Mouse (Mus musculus) heart, embryonic 11.5 days (tissue): Measurements from ENCODE around the gene Slc7a11. TPM values are rescaled to one million over a fixed set of nuclear protein-coding genes. Genes with fewer than 3 reads are reported as not detected.
A peak's percentile ranks its signal among the peaks of the same experiment; 100 is the strongest.
"Not testable (repeated sequence)": the region's sequence is repeated elsewhere in the genome, so short reads cannot be mapped to it uniquely, and the experiment has no call there.

Source experiments
- ATAC-seq: fragments of 200-750 bp; cut with Nextera tagmentation; replicated peaks from 2 replicates; pipeline ENCODE4 v1.8.0; 2017; ENCODE audit warnings: moderate library complexity; ENCODE audit not compliant: insufficient number of reproducible peaks, low FRiP score, low TSS enrichment
- H3K27ac ChIP-seq: fragments of 300-500 bp; sonication (generic); 2 replicates; pipeline ENCODE4 v1.5.1; 2014; ENCODE audit warnings: mild to moderate bottlenecking, low read depth, low read length
- H3K27me3 ChIP-seq: fragments of 300-500 bp; sonication (generic); 2 replicates; pipeline ENCODE4 v1.6.1; 2014; ENCODE audit warnings: mild to moderate bottlenecking, low read length, mixed read lengths; ENCODE audit not compliant: control insufficient read depth, insufficient read depth
- H3K36me3 ChIP-seq: fragments of 300-500 bp; sonication (generic); 2 replicates; pipeline ENCODE4 v1.6.1; 2014; ENCODE audit warnings: mild to moderate bottlenecking, low read length, moderate library complexity, mixed read lengths; ENCODE audit not compliant: control insufficient read depth, insufficient read depth
- H3K4me1 ChIP-seq: fragments of 300-500 bp; sonication (generic); 2 replicates; pipeline ENCODE4 v1.6.1; 2014; ENCODE audit warnings: low read length; ENCODE audit not compliant: control insufficient read depth, insufficient read depth
- H3K4me2 ChIP-seq: fragments of 300-500 bp; sonication (generic); 2 replicates; pipeline ENCODE4 v1.6.1; 2014; ENCODE audit warnings: mild to moderate bottlenecking, moderate library complexity
- H3K4me3 ChIP-seq: fragments of 300-500 bp; sonication (generic); 2 replicates; pipeline ENCODE4 v1.5.1; 2014; ENCODE audit warnings: low read depth, low read length
- H3K9ac ChIP-seq: fragments of 300-500 bp; sonication (generic); 2 replicates; pipeline ENCODE4 v1.6.1; 2014; ENCODE audit warnings: mild to moderate bottlenecking, low read depth, low read length, moderate library complexity
- H3K9me3 ChIP-seq: fragments of 300-500 bp; sonication (generic); replicated peaks from 2 replicates; pipeline ENCODE4 v1.6.1; 2016; ENCODE audit warnings: low read length; ENCODE audit not compliant: control insufficient read depth
- WGBS: fragments of 180-500 bp; shearing (Covaris S2); extraction: QIAGEN DNeasy Blood & Tissue Kit; methylation state at CpG from one replicate; pipeline ENCODE4 v1.1.7; 2014; ENCODE audit not compliant: insufficient replicate concordance; 5-methylcytosine and 5-hydroxymethylcytosine counted together
- polyA plus RNA-seq: library from polyadenylated mRNA; unstranded; fragments of >200 nt; fragmentation: Nextera tagmentation; extraction: Ambion mirVana; gene quantifications from 2 replicates; pipeline ENCODE4 v1.2.1, GENCODE M21; 2014

Slc7a11 gene
- polyA plus RNA-seq, 1 experiment from 2014 or later = 0.06 TPM

GRCm38 (mm10) chr3:50442341-50443292 lies 797 bp downstream of the Slc7a11 start:
- no peak for ATAC-seq
- Histone ChIP-seq H3K27me3 (no peaks in the 10 kb centered on the region), H3K4me2 (peak overlapping the region; percentile 72), H3K9me3 (no peaks in the 10 kb centered on the region), H3K36me3 (no peaks in the 10 kb centered on the region), H3K27ac (no peak overlapping the region), H3K9ac (no peak overlapping the region; the same call in 1 of the 2 replicates), H3K4me1 (no peaks in the 10 kb centered on the region), H3K4me3 (no peak overlapping the region; the same call in 1 of the 2 replicates)
- WGBS = 72% methylated on average over 19 of the region's 19 CpGs

GRCm38 (mm10) chr3:50441330-50441729 lies 2.1 kb downstream of the Slc7a11 start:
- H3K4me2 ChIP-seq = no peak overlapping the region

GRCm38 (mm10) chr3:50440409-50440808 lies 3.0 kb downstream of the Slc7a11 start:
- Histone ChIP-seq H3K36me3 (no peaks in the 10 kb centered on the region), H3K27ac (no peak overlapping the region), H3K27me3 (no peaks in the 10 kb centered on the region), H3K4me1 (no peaks in the 10 kb centered on the region), H3K4me3 (no peak overlapping the region), H3K4me2 (no peak overlapping the region), H3K9ac (no peak overlapping the region), H3K9me3 (no peaks in the 10 kb centered on the region)
- 83% methylated on average over 2 of the region's 2 CpGs for WGBS
- ATAC-seq = no peak

More at GRCm38 (mm10) chr3:50441330-50441729, 2.1 kb downstream of the Slc7a11 start:
- no peak overlapping the region for H3K4me3 ChIP-seq
- ATAC-seq = no peak
- no peak overlapping the region for H3K27ac ChIP-seq
- H3K9ac ChIP-seq = no peak overlapping the region
- H3K4me1 ChIP-seq = no peaks in the 10 kb centered on the region
- no peaks in the 10 kb centered on the region for H3K36me3 ChIP-seq
- no peaks in the 10 kb centered on the region for H3K9me3 ChIP-seq
- 65% methylated on average over 3 of the region's 3 CpGs for WGBS
- H3K27me3 ChIP-seq = no peaks in the 10 kb centered on the region

GRCm38 (mm10) chr3:50439429-50439828 lies 4.0 kb downstream of the Slc7a11 start:
- H3K4me3 ChIP-seq = no peak overlapping the region
- no peaks in the 10 kb centered on the region for H3K36me3 ChIP-seq
- H3K4me1 ChIP-seq = no peaks in the 10 kb centered on the region
- H3K9ac ChIP-seq = no peak overlapping the region
- H3K27ac ChIP-seq = no peak overlapping the region
- no peaks in the 10 kb centered on the region for H3K9me3 ChIP-seq
- WGBS = 82% methylated on average over 5 of the region's 5 CpGs
- no peak overlapping the region for H3K4me2 ChIP-seq
- no peaks in the 10 kb centered on the region for H3K27me3 ChIP-seq
- ATAC-seq = no peak

- Histone ChIP-seq H3K9ac (no peak overlapping the region), H3K36me3 (no peaks in the 10 kb centered on the region), H3K4me3 (no peak overlapping the region), H3K4me1 (no peaks in the 10 kb centered on the region), H3K27me3 (no peaks in the 10 kb centered on the region), H3K9me3 (no peaks in the 10 kb centered on the region), H3K27ac (no peak overlapping the region), H3K4me2 (no peak overlapping the region)
- WGBS = 73% methylated on average over 4 of the region's 4 CpGs
- ATAC-seq = no peak
Measured at GRCm38 (mm10) chr3:50438520-50439253, 4.7 kb downstream of the Slc7a11 start.

GRCm38 (mm10) chr3:50438081-50438480 lies 5.3 kb downstream of the Slc7a11 start:
- H3K4me2 ChIP-seq, H3K36me3 ChIP-seq, ATAC-seq, H3K27me3 ChIP-seq, H3K9me3 ChIP-seq, H3K27ac ChIP-seq, H3K4me3 ChIP-seq, H3K9ac ChIP-seq, H3K4me1 ChIP-seq: not testable (repeated sequence)
- 64% methylated on average over 2 of the region's 2 CpGs for WGBS

- not testable (repeated sequence) for H3K9ac ChIP-seq, H3K27me3 ChIP-seq, H3K4me2 ChIP-seq, H3K4me1 ChIP-seq, H3K27ac ChIP-seq, H3K9me3 ChIP-seq, H3K36me3 ChIP-seq, H3K4me3 ChIP-seq, ATAC-seq
- 83% methylated on average over 2 of the region's 2 CpGs for WGBS
Measured at GRCm38 (mm10) chr3:50436409-50436808, 7.0 kb downstream of the Slc7a11 start.

- H3K4me1 ChIP-seq = no peaks in the 10 kb centered on the region
- no peak overlapping the region for H3K4me2 ChIP-seq
- H3K9ac ChIP-seq = no peak overlapping the region
- no peak overlapping the region for H3K4me3 ChIP-seq
- H3K36me3 ChIP-seq = no peaks in the 10 kb centered on the region
- no peaks in the 10 kb centered on the region for H3K9me3 ChIP-seq
- WGBS = 75% methylated on average over 4 of the region's 4 CpGs
- ATAC-seq = no peak
- H3K27ac ChIP-seq = no peak overlapping the region
- no peaks in the 10 kb centered on the region for H3K27me3 ChIP-seq
Measured at GRCm38 (mm10) chr3:50433831-50434230, 9.6 kb downstream of the Slc7a11 start.
